Mouse (Mus musculus) layer of hippocampus, adult 9-10 months (tissue): ENCODE results near the gene Ube3c.

Source experiments
- DNase-seq: peaks from one replicate; pipeline ENCODE4 v3.0.0; 2022; ENCODE audit warnings: low spot score

Gene Ube3c

DNA sequence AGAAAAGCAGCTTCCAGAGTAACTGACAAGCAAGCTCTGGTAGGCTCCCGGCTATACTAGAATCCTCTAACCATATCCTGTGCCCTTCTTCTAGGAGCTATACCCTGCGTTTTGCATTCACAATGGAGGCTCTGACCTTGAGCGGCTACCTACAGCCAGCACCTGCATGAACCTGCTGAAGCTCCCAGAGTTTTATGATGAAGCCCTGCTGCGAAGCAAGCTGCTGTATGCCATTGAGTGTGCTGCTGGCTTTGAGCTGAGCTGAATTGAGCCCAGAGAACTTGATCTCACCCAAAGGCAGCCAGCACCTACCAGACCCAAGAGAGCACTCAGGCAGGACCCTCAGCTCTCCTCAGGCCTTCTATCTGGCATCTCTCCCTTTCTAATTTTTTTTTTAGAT lies 105.3 kb downstream of the Ube3c start:
- no peak for DNase-seq

GRCm38 (mm10) chr5:29676445-29676844 lies 107.4 kb downstream of the Ube3c start:
- DNase-seq = no peak

- DNase-seq = no peak
Observed at GRCm38 (mm10) chr5:29685085-29685484, 116.0 kb downstream of the Ube3c start.

GRCm38 (mm10) chr5:29687671-29688070 lies 118.6 kb downstream of the Ube3c start:
- DNase-seq = peak; percentile 5

- DNase-seq = no peak
Observed at GRCm38 (mm10) chr5:29688352-29688751, 119.3 kb downstream of the Ube3c start.

GRCm38 (mm10) chr5:29698493-29698892 lies 129.5 kb downstream of the Ube3c start:
- DNase-seq = no peak

DNA sequence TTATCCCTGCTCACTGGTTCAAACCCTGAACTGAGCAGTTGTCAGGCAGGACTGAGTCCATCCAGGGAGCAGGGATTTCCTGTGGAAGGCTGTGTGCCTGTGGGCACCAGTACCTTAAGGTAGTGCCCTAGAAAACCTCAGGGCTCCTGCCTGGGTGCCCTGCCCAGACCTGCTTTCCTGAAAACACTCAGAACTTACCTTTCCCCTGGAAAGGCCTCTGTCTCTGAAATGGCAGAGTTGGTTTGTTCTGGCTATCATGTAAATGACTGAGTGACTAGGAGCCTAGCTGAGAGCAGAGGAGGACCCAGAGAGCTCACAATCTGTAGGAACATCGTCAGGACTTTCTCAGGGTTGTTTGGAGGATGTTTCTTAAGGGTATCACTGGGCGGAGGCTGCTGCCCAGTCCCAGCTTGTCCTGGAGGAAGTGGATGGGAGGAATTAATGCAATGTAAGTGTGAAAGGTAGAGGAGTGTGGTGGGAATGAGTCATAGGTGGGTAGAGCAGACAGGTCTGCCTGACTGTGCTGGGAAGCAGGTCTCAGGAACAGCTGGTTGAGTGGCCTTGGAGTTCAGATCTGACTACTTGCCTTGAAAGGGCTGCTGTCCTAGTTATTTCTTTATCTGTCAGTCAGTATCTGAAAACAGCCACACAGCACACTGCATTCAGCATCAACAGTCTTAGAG lies 130.6 kb downstream of the Ube3c start:
- DNase-seq = no peak

DNA sequence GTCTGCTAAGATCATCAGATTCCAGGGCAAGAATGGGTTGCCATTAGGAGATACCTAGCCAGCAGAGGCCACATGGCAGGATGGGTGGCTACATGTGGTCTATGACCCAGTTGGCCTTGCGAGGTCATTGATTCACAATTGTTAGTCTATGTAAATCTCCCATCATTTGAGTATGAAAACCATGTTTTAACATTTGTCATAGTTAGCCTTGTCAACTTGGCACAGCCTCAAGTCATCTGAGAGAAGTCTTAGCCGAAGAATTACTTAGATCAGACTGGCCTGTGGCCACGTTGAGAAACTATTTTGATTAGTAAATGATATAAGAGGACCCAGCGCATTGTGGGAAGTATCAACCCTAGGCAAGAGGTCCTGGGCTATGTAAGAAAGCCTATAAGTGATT lies 138.2 kb downstream of the Ube3c start:
- no peak for DNase-seq

DNA sequence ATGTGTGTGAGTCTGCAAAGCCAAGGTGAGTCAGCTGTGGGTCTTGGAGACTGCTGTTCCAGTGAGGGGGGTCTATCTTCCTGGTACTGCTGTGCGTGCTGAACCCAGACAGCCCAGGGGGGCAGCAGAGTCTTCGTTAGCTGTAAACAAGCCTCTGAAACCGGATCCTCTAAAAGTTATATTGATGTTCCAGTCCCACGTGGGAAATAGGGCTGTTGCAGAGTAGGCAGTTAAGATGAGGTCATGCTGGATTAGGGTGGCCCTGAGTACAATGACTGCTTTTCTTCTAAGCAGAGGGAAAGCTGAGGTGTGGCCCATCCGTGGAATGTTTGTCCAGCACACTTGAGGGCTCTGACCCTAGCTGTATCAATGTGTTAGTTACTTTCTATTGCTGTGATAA lies 139.2 kb downstream of the Ube3c start:
- DNase-seq = no peak

DNA sequence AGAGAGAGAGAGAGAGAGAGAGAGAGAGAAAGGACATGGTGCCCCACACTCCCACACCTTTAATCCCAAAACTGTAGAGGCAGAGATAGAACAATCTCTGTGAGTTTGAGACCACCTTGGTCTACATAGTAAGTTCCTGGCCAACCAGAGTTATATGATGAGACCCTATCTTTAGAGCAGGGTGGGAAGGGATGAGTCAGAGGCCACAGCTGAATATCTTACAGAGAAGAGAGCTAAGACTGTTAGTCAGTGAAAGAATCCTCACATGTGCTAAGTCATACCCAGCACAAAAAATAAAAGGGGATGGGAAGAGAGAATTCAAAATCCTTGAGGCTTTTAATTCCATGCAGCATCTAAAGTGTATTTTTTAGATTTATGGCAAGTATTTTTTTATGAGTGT lies 142.6 kb downstream of the Ube3c start:
- no peak for DNase-seq

DNA sequence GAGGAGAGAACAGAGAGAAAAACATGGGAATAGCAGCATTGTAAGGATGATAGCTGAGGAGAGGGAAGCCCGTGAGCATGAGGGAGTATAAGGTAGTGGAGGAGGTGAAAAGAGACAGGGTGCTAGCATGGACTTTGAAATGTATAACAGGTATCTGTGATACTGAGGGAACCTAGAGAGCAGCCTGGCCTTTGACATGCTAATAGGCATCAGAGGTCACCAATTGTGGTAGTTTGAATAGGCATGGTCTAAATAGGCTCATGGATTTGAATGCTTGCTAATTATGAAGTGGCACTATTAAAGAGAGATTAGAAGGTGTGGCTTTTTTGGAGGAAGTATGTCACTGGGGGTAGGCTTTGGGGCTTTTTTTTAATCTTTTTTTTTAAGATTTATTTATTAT lies 143.9 kb downstream of the Ube3c start:
- no peak for DNase-seq

- DNase-seq = no peak
Observed at GRCm38 (mm10) chr5:29721159-29721558, 152.1 kb downstream of the Ube3c start.

- no peak for DNase-seq
Observed at GRCm38 (mm10) chr5:29725369-29725768, 156.3 kb downstream of the Ube3c start.
